Mouse (Mus musculus) heart, embryonic 15.5 days (tissue): ENCODE results near the gene Slc25a25. TPM values are rescaled to one million over a fixed set of nuclear protein-coding genes. Genes with fewer than 3 reads are reported as not detected.
"Not testable (repeated sequence)": the region's sequence is repeated elsewhere in the genome, so short reads cannot be mapped to it uniquely, and the experiment has no call there.

Source experiments
- ATAC-seq: fragments of 200-750 bp; cut with Nextera tagmentation; replicated peaks from 2 replicates; pipeline ENCODE4 v1.8.0; 2017; ENCODE audit warnings: low read depth, moderate TSS enrichment; ENCODE audit not compliant: insufficient number of reproducible peaks, insufficient read depth, low FRiP score
- H3K27ac ChIP-seq: fragments of 300-500 bp; sonication (generic); 2 replicates; pipeline ENCODE4 v1.5.1; 2015; ENCODE audit warnings: mild to moderate bottlenecking, inconsistent platforms
- H3K27me3 ChIP-seq: fragments of 300-500 bp; sonication (generic); 2 replicates; pipeline ENCODE4 v1.6.1; 2015; ENCODE audit warnings: inconsistent platforms
- H3K36me3 ChIP-seq: fragments of 300-500 bp; sonication (generic); 2 replicates; pipeline ENCODE4 v1.6.1; 2015; ENCODE audit warnings: mild to moderate bottlenecking, inconsistent platforms
- H3K4me1 ChIP-seq: fragments of 300-500 bp; sonication (generic); replicated peaks from 2 replicates; pipeline ENCODE4 v1.6.1; 2015; ENCODE audit warnings: inconsistent platforms
- H3K4me2 ChIP-seq: fragments of 300-500 bp; sonication (generic); 2 replicates; pipeline ENCODE4 v1.6.1; 2015; ENCODE audit warnings: inconsistent platforms, mild to moderate bottlenecking, moderate library complexity
- H3K4me3 ChIP-seq: fragments of 300-500 bp; sonication (generic); 2 replicates; pipeline ENCODE4 v1.5.1; 2015; ENCODE audit warnings: mild to moderate bottlenecking, inconsistent platforms
- H3K9ac ChIP-seq: fragments of 300-500 bp; sonication (generic); 2 replicates; pipeline ENCODE4 v1.6.1; 2015; ENCODE audit warnings: mild to moderate bottlenecking, inconsistent platforms
- H3K9me3 ChIP-seq: fragments of 300-500 bp; sonication (generic); replicated peaks from 2 replicates; pipeline ENCODE4 v1.6.1; 2016; ENCODE audit warnings: inconsistent platforms
- WGBS: fragments of 180-500 bp; shearing (Covaris S2); methylation state at CpG from one replicate; pipeline ENCODE4 v1.1.7; 2015; ENCODE audit warnings: mixed read lengths; 5-methylcytosine and 5-hydroxymethylcytosine counted together
- polyA plus RNA-seq: library from polyadenylated mRNA; unstranded; fragments of >200 nt; fragmentation: Nextera tagmentation; extraction: Ambion mirVana; gene quantifications from 2 replicates; pipeline ENCODE4 v1.2.1, GENCODE M21; 2015

Slc25a25 gene
- polyA plus RNA-seq = 9.1 and 12.1 TPM in 2 replicates

DNA sequence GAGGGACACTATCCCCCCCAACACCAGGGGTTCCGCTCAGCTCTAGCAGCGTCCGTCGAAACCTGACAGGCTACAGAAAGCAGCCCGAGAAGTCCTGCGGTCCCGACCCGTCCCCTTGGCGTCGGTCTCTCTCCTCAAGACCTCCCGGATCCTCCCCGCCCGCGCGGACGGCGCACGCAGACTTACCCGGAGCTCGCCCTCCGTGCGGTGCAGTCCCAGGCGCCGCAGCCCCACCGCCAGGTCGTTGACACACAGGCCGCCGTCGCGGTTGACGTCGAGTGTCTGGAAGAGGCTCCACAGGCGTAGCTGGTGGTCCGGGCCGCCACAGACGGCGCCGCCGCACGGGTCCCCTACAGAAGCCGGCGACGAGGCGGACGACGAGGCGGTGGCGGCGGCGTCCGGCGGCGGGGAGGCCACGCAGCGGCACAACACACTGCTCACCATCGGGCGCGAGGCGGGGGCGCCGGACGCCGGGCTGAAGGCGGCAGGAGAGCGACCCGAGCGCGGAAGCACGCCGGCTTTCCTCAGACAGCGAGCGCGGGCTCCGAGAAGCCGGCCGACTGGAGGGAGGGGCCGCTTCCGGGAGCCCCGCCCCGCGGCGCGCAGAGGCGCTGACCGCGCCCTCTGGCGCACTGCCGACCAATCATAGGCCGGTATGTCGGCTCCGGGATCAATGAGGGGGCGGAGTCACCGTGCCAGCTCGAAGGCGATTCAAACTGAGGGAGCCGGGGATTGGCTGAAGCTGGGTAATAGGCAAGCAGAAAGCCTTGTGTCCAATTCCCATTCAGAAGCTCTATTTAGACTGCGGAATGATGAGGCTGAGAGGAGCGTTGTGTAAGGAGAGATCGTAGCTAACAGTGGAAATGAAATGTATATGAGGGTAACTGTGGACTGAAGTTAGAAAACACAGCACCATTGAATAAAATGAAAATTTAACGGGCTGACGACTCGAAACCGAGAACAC lies at the start of gene Slc25a25:
Slc25a25 (minus strand) TSS at position 565 of the 964 bp plus-strand sequence.
- H3K4me2 ChIP-seq = peak within 1 kb of the TSS; percentile 84
- H3K4me1 ChIP-seq = peaks cover 63% of the 10 kb centered on the region
- H3K36me3 ChIP-seq = 0 out of 2 replicates have a peak, but pooled peaks cover 3% of the 10 kb centered on the region
- H3K4me3 ChIP-seq = peak within 1 kb of the TSS; percentile 77
- H3K9me3 ChIP-seq = no peaks in the 10 kb centered on the region
- peak within 1 kb of the TSS; percentile 75 for H3K9ac ChIP-seq
- ATAC-seq = peak; percentile 86
- whole genome bisulfite sequencing = under 1% methylated on average over 99 of the region's 103 CpGs
- H3K27ac ChIP-seq = peak within 1 kb of the TSS; percentile 94
- H3K27me3 ChIP-seq = no peaks in the 10 kb centered on the region

DNA sequence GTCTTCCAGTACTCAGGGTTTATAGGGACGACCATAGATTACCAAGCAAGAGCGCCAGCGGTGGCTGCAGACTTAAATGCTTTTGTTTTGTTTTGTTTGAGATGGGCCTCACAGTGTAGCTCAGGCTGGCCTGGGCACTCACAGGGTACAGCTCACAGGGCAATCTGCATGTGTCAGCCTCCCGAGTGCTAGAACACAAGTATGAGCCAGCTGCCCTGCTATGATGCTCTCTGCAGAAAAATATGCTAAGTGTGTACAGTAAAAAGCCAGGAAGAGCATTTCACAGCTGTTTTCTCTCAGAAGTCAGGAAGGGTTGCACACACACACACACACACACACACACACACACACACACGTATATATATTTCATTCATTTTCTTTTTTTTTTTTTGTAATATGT lies 49.2 kb upstream of the Slc25a25 start:
- 74% methylated on average over 5 of the region's 5 CpGs for WGBS
- no peaks in the 10 kb centered on the region for H3K9me3 ChIP-seq
- H3K9ac ChIP-seq = no peak overlapping the region
- H3K4me3 ChIP-seq = no peak overlapping the region
- H3K4me2 ChIP-seq = no peak overlapping the region
- H3K36me3 ChIP-seq = no peaks in the 10 kb centered on the region
- no peak overlapping the region for H3K27ac ChIP-seq
- no peaks in the 10 kb centered on the region for H3K27me3 ChIP-seq
- no peaks in the 10 kb centered on the region; the same call in 1 of the 2 replicates for H3K4me1 ChIP-seq
- no peak for ATAC-seq

DNA sequence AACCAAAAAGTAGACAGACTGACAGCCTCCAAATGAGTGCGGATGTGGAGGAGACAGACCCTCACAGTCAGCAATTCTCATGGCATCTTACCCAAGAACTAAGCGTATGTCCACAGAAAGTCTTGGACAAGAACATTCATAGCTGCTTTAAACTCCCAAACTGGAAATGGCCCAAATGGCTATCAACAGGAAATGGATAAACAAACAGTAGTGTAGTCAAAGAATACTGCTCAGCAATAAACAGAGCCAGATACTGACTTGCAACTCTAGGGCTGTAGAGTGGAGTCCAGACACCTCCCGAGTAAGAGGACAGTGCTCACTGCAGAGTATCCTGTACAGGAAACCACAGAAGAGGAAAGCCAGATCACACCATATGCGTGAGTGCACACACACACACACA lies 48.1 kb upstream of the Slc25a25 start:
- Histone ChIP-seq H3K36me3 (no peaks in the 10 kb centered on the region), H3K4me3 (no peak overlapping the region), H3K27ac (no peak overlapping the region), H3K27me3 (no peaks in the 10 kb centered on the region), H3K9ac (no peak overlapping the region), H3K9me3 (no peaks in the 10 kb centered on the region), H3K4me2 (no peak overlapping the region), H3K4me1 (peaks cover 6% of the 10 kb centered on the region)
- 74% methylated on average over 4 of the region's 4 CpGs for WGBS
- ATAC-seq = peak; percentile 41; the same call in 1 of the 2 replicates

DNA sequence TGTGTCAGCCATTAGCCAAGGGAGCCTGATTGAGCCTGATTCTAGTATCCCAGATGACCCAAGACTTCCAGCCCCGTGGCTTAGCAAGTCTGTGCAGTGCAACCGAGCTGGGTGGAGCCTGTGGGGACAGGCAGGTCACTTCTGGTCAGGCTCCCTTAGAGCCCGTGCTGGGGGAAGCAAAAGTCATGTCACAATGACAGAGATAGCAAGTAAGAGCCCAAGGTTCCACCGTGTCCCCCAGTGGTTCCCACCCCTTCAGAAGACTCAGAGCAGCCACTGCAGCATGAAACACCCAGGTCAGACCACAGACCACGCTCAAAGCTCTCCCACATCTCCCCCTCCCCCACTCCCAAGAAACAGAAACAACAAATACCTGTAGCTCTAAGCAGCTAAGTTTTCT lies 44.9 kb upstream of the Slc25a25 start:
- Histone ChIP-seq H3K9ac (no peak overlapping the region), H3K4me3 (no peak overlapping the region), H3K27ac (no peak overlapping the region), H3K9me3 (no peaks in the 10 kb centered on the region), H3K4me2 (no peak overlapping the region), H3K4me1 (peaks cover 6% of the 10 kb centered on the region; the same call in 1 of the 2 replicates), H3K27me3 (no peaks in the 10 kb centered on the region), H3K36me3 (no peaks in the 10 kb centered on the region)
- 34% methylated on average over 5 of the region's 5 CpGs for WGBS
- no peak for ATAC-seq

DNA sequence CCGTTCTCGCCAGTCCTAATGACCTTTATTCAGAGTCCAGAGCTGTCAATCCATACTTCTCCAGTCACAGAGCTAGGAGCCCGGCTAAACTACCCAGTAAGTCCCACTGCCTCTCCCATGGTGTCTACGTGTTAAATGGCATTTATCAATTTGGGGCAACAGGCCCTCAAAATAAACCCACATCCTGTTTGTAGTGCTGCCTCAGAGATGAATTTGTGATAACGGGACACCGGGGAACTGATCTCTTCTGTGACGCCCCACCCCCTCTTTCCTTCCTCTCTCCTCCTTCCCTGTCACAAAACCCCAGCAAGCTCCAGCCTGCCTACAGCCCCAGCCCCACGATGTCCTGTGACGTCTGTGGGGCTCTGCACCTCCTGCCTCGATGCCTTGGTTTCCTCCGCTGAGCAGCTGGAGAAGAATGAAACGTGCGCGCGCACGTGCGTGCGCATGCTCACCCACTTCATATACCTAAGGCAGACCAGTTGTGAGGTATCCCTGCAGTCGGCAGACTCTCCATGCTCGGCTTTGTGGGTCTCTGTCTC lies 44.0 kb upstream of the Slc25a25 start:
- Histone ChIP-seq H3K4me1 (peaks cover 6% of the 10 kb centered on the region; the same call in 1 of the 2 replicates), H3K9me3 (no peaks in the 10 kb centered on the region), H3K4me2 (peak overlapping the region; percentile 26; the same call in 1 of the 2 replicates), H3K4me3 (no peak overlapping the region), H3K27me3 (no peaks in the 10 kb centered on the region), H3K9ac (no peak overlapping the region), H3K27ac (peak overlapping the region; percentile 54; the same call in 1 of the 2 replicates), H3K36me3 (no peaks in the 10 kb centered on the region)
- ATAC-seq = no peak; the same call in 1 of the 2 replicates
- WGBS = 59% methylated on average over 20 of the region's 20 CpGs

DNA sequence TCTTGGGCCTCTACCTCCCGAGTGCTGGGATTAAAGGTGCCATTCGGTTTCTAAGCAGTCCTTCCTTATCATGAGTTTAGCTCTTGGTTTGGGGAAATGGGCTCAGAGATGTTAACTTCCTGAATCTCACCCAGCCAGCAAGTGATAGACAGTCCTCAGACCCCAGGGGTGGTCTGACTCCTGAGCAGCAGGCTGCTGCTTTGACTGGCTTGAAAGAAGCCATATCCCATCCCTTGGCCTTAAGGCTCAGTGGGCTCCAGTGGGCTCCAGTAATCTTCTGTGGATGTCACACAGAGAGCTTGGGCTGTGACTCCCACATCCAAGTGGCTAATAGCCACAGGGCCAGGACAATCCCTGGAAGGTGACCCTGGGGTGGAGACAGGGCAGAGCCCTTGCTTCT lies 43.3 kb upstream of the Slc25a25 start:
- Histone ChIP-seq H3K4me1 (peaks cover 6% of the 10 kb centered on the region; the same call in 1 of the 2 replicates), H3K27ac (peak overlapping the region; percentile 40; the same call in 1 of the 2 replicates), H3K27me3 (no peaks in the 10 kb centered on the region), H3K36me3 (no peaks in the 10 kb centered on the region), H3K9me3 (no peaks in the 10 kb centered on the region), H3K4me2 (no peak overlapping the region), H3K4me3 (no peak overlapping the region), H3K9ac (no peak overlapping the region)
- WGBS = 46% methylated on average over 2 of the region's 2 CpGs
- ATAC-seq = no peak

DNA sequence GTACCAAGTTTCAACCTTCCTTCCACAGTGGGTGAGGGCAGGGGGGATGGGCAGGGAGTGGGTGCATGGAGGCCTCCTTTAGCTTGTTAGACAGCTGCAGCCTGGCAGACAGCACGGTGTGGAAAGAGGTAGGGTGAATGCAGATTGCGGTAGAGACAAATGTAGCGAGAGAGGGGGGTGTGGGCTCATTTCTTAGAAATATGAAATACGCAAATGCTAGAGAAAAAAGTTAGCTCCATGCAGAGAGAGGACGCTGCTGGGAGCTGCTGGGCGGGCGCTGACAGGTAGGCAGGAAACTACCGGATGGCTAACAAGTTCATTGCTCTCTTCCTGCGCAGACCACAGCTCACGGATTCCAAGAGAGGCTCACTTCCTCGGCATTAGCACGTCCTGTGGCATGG lies 42.1 kb upstream of the Slc25a25 start:
- Histone ChIP-seq H3K27me3 (no peaks in the 10 kb centered on the region), H3K27ac (no peak overlapping the region; the same call in 1 of the 2 replicates), H3K9me3 (no peaks in the 10 kb centered on the region), H3K36me3 (no peaks in the 10 kb centered on the region), H3K4me3 (no peak overlapping the region), H3K4me1 (peaks cover 6% of the 10 kb centered on the region; the same call in 1 of the 2 replicates), H3K4me2 (no peak overlapping the region), H3K9ac (no peak overlapping the region)
- 71% methylated on average over 12 of the region's 12 CpGs for WGBS
- no peak for ATAC-seq

DNA sequence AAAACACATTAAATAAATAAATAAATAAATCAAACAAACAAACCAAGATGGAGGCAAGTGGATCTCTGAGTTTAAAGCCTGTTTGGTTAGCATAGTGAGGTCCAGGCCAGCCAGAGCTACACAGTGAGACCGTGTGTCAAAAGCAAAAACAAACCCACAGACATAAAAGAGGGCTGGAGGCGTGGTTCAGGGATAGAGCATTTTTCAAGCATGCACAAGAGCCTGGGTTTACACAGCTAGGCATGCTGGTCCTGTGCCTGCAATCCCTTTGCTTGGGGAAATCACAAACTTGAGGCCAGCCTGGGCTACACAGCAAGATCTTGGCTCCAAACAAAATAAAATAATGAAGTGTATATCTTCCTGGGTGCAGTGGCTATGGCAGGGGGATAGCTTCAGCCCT lies 41.4 kb upstream of the Slc25a25 start:
- Histone ChIP-seq H3K4me1 (peaks cover 6% of the 10 kb centered on the region; the same call in 1 of the 2 replicates), H3K36me3 (no peaks in the 10 kb centered on the region), H3K9ac (no peak overlapping the region), H3K4me3 (no peak overlapping the region), H3K4me2 (no peak overlapping the region), H3K27me3 (no peaks in the 10 kb centered on the region), H3K27ac (no peak overlapping the region; the same call in 1 of the 2 replicates), H3K9me3 (no peaks in the 10 kb centered on the region)
- WGBS = 69% methylated on average over 2 of the region's 2 CpGs
- no peak for ATAC-seq

DNA sequence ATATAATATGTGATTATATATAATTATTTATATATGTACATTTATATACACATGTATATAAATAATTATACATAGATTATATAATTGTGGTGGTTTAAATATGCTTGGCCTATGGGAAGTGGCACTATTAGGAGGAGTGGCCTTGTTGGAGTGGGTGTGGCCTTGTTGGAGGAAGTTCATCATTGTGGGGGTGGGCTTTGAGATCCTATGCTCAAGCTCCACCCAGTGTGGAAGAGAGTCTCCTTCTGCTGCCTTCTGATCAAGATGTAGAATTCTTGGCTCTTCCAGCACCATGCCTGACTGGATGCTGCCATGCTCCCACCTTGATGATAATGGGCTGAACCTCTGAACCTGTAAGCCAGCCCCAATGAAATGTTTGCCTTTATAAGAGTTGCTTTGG lies 39.5 kb upstream of the Slc25a25 start:
- not testable (repeated sequence) for ATAC-seq

DNA sequence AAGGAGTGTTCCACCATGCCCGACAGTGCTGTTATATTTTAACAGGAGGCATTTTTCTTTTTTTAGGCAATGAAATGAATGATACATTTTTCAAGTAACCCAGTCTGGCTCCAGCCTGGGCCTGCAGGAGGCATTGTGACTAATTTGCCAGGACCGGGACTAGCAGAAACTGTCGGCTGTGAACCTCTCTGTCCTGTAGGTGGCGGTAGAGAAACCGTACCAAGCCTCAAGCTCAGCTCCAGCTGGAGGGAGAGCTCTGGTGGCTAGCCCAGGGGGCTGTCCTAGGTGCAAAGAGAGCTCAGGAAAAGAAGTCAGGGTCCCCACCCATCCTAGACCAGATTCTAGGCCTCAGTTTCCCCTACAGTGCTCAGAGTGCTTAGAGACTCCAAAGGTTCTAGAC lies 37.4 kb upstream of the Slc25a25 start:
- Histone ChIP-seq H3K27me3 (no peaks in the 10 kb centered on the region), H3K4me1 (peaks cover 14% of the 10 kb centered on the region)

More for the DNA sequence above, 39.5 kb upstream of the Slc25a25 start:
- H3K27me3 ChIP-seq, H3K36me3 ChIP-seq, H3K9me3 ChIP-seq, H3K27ac ChIP-seq, H3K4me3 ChIP-seq, H3K4me2 ChIP-seq, H3K9ac ChIP-seq: not testable (repeated sequence)
- H3K4me1 ChIP-seq = peaks cover 19% of the 10 kb centered on the region

DNA sequence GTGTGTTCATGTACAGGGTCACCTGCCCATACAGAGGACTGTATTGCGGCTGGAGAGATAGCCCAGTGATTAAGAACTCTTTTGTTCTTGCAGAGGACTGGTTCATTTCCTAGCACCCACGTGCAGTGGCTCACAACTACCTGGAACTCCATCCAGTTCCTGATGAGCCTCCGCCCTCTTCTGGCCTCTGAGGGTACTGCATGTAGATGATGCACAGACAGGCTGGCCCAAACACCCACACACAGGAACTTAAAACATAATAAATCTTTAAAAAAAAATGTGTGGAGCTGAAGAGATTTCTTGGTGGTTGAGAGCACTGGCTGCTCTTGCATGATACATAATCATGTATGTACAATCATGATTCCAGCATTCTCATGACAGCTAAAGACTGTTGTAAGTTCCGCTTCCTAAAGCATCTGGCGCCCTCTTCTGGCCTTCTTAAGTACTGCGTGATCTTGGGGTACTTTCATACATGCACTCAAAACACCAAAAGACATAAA lies 35.9 kb upstream of the Slc25a25 start:
- Histone ChIP-seq H3K4me2 (no peak overlapping the region), H3K27ac (no peak overlapping the region), H3K9ac (no peak overlapping the region), H3K9me3 (no peaks in the 10 kb centered on the region), H3K4me3 (no peak overlapping the region), H3K27me3 (no peaks in the 10 kb centered on the region), H3K4me1 (peaks cover 14% of the 10 kb centered on the region), H3K36me3 (no peaks in the 10 kb centered on the region)
- 4% methylated on average over 6 of the region's 6 CpGs for WGBS
- peak; percentile 37; the same call in 1 of the 2 replicates for ATAC-seq

More for the DNA sequence above, 37.4 kb upstream of the Slc25a25 start:
- Histone ChIP-seq H3K27ac (no peak overlapping the region), H3K9ac (no peak overlapping the region), H3K36me3 (no peaks in the 10 kb centered on the region), H3K4me2 (no peak overlapping the region), H3K9me3 (no peaks in the 10 kb centered on the region), H3K4me3 (no peak overlapping the region)
- no peak for ATAC-seq
- under 1% methylated on average over 5 of the region's 5 CpGs for WGBS
